Mouse (Mus musculus): ENCODE measurements around the gene Xrn1. TPM values are rescaled to one million over a fixed set of nuclear protein-coding genes. Genes with fewer than 3 reads are reported as not detected.

Gene Xrn1
- 1 to 10 TPM in 1 of 2 experiments, under 1 TPM in 1; 0.25 to 2.8 TPM for polyA plus RNA-seq (2012; fragmentation: generic; extraction: Trizol)

DNA sequence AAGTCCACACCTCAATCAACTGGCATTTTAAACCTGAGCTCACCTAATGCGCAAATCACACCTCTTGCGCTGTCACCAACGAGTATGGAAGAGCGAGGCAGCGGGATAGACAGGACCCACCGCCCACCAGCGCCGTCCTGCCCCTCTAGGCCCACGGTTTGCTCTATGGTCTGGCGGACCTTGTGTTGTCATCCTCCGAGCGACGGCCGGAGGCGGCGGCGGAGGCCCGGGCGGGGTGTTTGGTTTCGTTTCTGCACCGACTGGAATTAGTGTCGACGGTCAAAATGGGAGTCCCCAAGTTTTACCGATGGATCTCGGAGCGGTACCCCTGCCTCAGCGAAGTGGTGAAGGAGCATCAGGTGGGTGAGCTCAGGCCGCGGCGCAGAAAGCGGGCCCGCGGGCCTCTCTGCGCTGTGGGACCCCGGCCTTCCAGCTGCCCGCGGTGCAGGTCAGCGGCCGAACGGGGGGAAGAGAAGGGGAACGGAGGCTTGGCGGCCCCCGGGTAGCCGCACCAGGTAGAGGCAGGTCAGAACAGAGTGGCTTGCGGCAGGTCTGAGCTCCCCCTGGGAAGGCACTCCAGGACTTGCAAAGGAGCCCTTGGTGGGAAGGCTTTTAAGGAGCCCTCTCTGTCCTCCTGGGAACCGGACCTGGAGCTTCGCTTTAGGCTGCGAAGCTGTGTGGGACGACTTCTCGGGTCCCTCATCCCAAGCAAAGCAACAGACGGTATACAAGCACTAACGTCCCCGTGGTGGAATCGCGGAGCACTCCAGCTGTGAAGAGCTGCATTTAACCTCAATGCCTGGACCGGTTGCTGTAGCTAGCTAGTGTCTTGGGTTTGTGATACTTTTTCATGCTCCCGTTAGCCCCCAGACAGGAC is at the start of gene Xrn1:
Gene Xrn1, plus strand, starts transcription at position 176 of the 877 bp plus-strand sequence.

Other genes with a start within 250 kb of the Xrn1 start
- under 1 TPM; 0.06 to 0.28 TPM for gene Trpc1, start 204.4 kb upstream of the Xrn1 start, polyA plus RNA-seq (2012; fragmentation: generic; extraction: Trizol)
- gene Pls1, start 109.4 kb upstream of the Xrn1 start, polyA plus RNA-seq (2012; fragmentation: generic; extraction: Trizol): under 1 TPM in 1 of 2 experiments, not detected in 1; 0.06 TPM
- 1 to 10 TPM in 1 of 2 experiments, under 1 TPM in 1; 0.21 to 1.1 TPM for gene Atr, start 97.2 kb upstream of the Xrn1 start, polyA plus RNA-seq (2012; fragmentation: generic; extraction: Trizol)
- gene Gk5, start 164.6 kb downstream of the Xrn1 start, polyA plus RNA-seq (2012; fragmentation: generic; extraction: Trizol): 1 to 10 TPM in 1 of 2 experiments, under 1 TPM in 1; 0.09 to 1.0 TPM
- gene Tfdp2, start 241.5 kb downstream of the Xrn1 start, polyA plus RNA-seq (2012; fragmentation: generic; extraction: Trizol): 1 to 10 TPM in 1 of 2 experiments, under 1 TPM in 1; 0.98 to 4.8 TPM

Measured in C3H10T1/2 (cell line).